Mouse (Mus musculus) CH12.LX (cell line): Measurements from ENCODE around the gene Parp1. TPM values are rescaled to one million over a fixed set of nuclear protein-coding genes. Genes with fewer than 3 reads are reported as not detected.

Experiments used
- DNase-seq: peaks from one replicate; pipeline ENCODE4 v3.0.0-alpha.2; 2013; ENCODE audit errors: extremely low read depth
- H3K27ac ChIP-seq: 2 replicates; pipeline ENCODE4 v1.5.1; 2012; ENCODE audit warnings: low read depth, mild to moderate bottlenecking, control low read depth, moderate library complexity; ENCODE audit not compliant: insufficient read depth
- H3K27me3 ChIP-seq: replicated peaks from 2 replicates; pipeline ENCODE3; 2012; ENCODE audit warnings: inconsistent platforms
- H3K36me3 ChIP-seq, 2 experiments: replicated peaks in 1 of 2; 2 replicates each; pipeline versions ENCODE3 to v1.6.1; 2012; ENCODE audit warnings: inconsistent platforms in 1 of 2, low read length in 1 of 2, mild to moderate bottlenecking in 1 of 2, mixed read lengths in 1 of 2, moderate library complexity in 1 of 2; ENCODE audit not compliant: control insufficient read depth in 1 of 2, insufficient read depth in 1 of 2
- H3K4me1 ChIP-seq, 2 experiments: 2 replicates each; pipeline ENCODE4 v1.6.1; 2012; ENCODE audit warnings: inconsistent platforms in 1 of 2, moderate library complexity in 1 of 2; ENCODE audit not compliant: insufficient read depth in 2 of 2, control insufficient read depth in 1 of 2
- H3K4me2 ChIP-seq: 2 replicates; pipeline ENCODE4 v1.6.1; 2012; ENCODE audit warnings: low read depth, mild to moderate bottlenecking, control low read depth; ENCODE audit not compliant: poor library complexity, insufficient read depth, severe bottlenecking
- H3K4me3 ChIP-seq, 3 experiments: fragments of 150-350 bp in 1 of 3; sonication (generic) in 1 of 3; replicated peaks in 1 of 3; 2 replicates each; pipeline versions ENCODE3 to v1.5.1; 2011 to 2012; ENCODE audit warnings: low read depth in 2 of 3, low read length in 2 of 3, mild to moderate bottlenecking in 2 of 3, moderate library complexity in 2 of 3, control low read depth in 1 of 3, improper control_type of control experiment in 1 of 3, inconsistent platforms in 1 of 3, mixed read lengths in 1 of 3; ENCODE audit not compliant: poor library complexity in 1 of 3
- H3K79me2 ChIP-seq: replicated peaks from 2 replicates; pipeline ENCODE4 v1.6.1; 2012; ENCODE audit warnings: mild to moderate bottlenecking, moderate library complexity; ENCODE audit not compliant: control insufficient read depth, poor library complexity, insufficient read depth, severe bottlenecking; ENCODE audit errors: extremely low read depth
- H3K9ac ChIP-seq: 2 replicates; pipeline ENCODE4 v1.6.1; 2012; ENCODE audit warnings: low read depth, mild to moderate bottlenecking, control low read depth, moderate library complexity; ENCODE audit not compliant: insufficient read depth
- H3K9me3 ChIP-seq: replicated peaks from 2 replicates; pipeline ENCODE3; 2012; ENCODE audit warnings: low read length, inconsistent platforms, mixed read lengths
- CTCF ChIP-seq, 2 experiments: IDR thresholded peaks in 1 of 2; conservative IDR thresholded peaks in 1 of 2; 2 replicates each; pipeline ENCODE4 v1.5.1; 2011 to 2012; ENCODE audit warnings: low read depth in 2 of 2, low read length in 2 of 2, improper control_type of control experiment in 1 of 2, inconsistent platforms in 1 of 2, mild to moderate bottlenecking in 1 of 2, moderate library complexity in 1 of 2
- E2F4 ChIP-seq: IDR thresholded peaks from 2 replicates; pipeline ENCODE4 v1.6.1; 2011; ENCODE audit warnings: low read depth, low read length, improper control_type of control experiment; ENCODE audit not compliant: insufficient replicate concordance
- ELF1 ChIP-seq: IDR thresholded peaks from 2 replicates; pipeline ENCODE4 v1.6.1; 2014; ENCODE audit warnings: low read depth, mild to moderate bottlenecking, inconsistent platforms, low read length, improper control_type of control experiment
- HCFC1 ChIP-seq: IDR thresholded peaks from 2 replicates; pipeline ENCODE4 v1.6.1; 2012; ENCODE audit warnings: low read depth, mild to moderate bottlenecking, inconsistent platforms, low read length, improper control_type of control experiment
- IRF4 ChIP-seq: IDR thresholded peaks from 2 replicates; pipeline ENCODE4 v1.6.1; 2014; ENCODE audit warnings: low read depth, mild to moderate bottlenecking, inconsistent platforms, low read length, improper control_type of control experiment
- JUN ChIP-seq: IDR thresholded peaks from 2 replicates; pipeline ENCODE4 v1.6.1; 2011; ENCODE audit warnings: low read depth, mild to moderate bottlenecking, low read length, improper control_type of control experiment, moderate library complexity; ENCODE audit not compliant: insufficient read depth
- MAFK ChIP-seq: IDR thresholded peaks from 2 replicates; pipeline ENCODE4 v1.6.1; 2011; ENCODE audit warnings: low read length, improper control_type of control experiment; ENCODE audit not compliant: insufficient replicate concordance
- MXI1 ChIP-seq: IDR thresholded peaks from 2 replicates; pipeline ENCODE4 v1.6.1; 2011; ENCODE audit warnings: mild to moderate bottlenecking, low read depth, low read length, improper control_type of control experiment
- NELFE ChIP-seq: IDR thresholded peaks from 2 replicates; pipeline ENCODE4 v1.6.1; 2011; ENCODE audit warnings: low read depth, low read length, improper control_type of control experiment
- NRF1 ChIP-seq: IDR thresholded peaks from 2 replicates; pipeline ENCODE4 v1.6.1; 2014; ENCODE audit warnings: low read depth, mild to moderate bottlenecking, inconsistent platforms, low read length, improper control_type of control experiment, moderate library complexity
- PAX5 ChIP-seq: IDR thresholded peaks from 2 replicates; pipeline ENCODE4 v1.6.1; 2012; ENCODE audit warnings: low read length, inconsistent platforms, mixed read lengths
- POLR2AphosphoS2 ChIP-seq: IDR thresholded peaks from 2 replicates; pipeline ENCODE4 v1.6.1; 2011; ENCODE audit warnings: low read depth, low read length, improper control_type of control experiment
- RCOR1 ChIP-seq: conservative IDR thresholded peaks from 2 replicates; pipeline ENCODE4 v1.6.1; 2012; ENCODE audit warnings: low read depth, mild to moderate bottlenecking, inconsistent platforms, low read length, improper control_type of control experiment
- SMC3 ChIP-seq: IDR thresholded peaks from 2 replicates; pipeline ENCODE4 v1.6.1; 2011; ENCODE audit warnings: low read depth, low read length, improper control_type of control experiment
- TBP ChIP-seq: conservative IDR thresholded peaks from 2 replicates; pipeline ENCODE4 v1.6.1; 2011; ENCODE audit warnings: low read depth, low read length, improper control_type of control experiment
- USF1 ChIP-seq: IDR thresholded peaks from 2 replicates; pipeline ENCODE4 v1.6.1; 2014; ENCODE audit warnings: low read depth, mild to moderate bottlenecking, inconsistent platforms, low read length, improper control_type of control experiment
- ZC3H11A ChIP-seq: IDR thresholded peaks from 2 replicates; pipeline ENCODE4 v1.6.1; 2012; ENCODE audit warnings: low read depth, mild to moderate bottlenecking, inconsistent platforms, low read length, improper control_type of control experiment
- ZMIZ1 ChIP-seq: IDR thresholded peaks from 2 replicates; pipeline ENCODE4 v1.6.1; 2012; ENCODE audit warnings: low read depth, mild to moderate bottlenecking, inconsistent platforms, low read length, improper control_type of control experiment
- ZNF384 ChIP-seq: IDR thresholded peaks from 2 replicates; pipeline ENCODE4 v1.6.1; 2012; ENCODE audit warnings: low read depth, low read length, improper control_type of control experiment, inconsistent platforms
- dilution Hi-C: fragments of 300-500 bp; cut with MboI; formaldehyde crosslinking; loops from 2 replicates; pipeline ENCODE4 v1.14.3; 2020; ENCODE audit warnings: low sequenced_read_pairs; ENCODE audit not compliant: extremely low pct_unique_long_range_greater_than_20kb, extremely low pct_ligation_motif_present
- in situ Hi-C: fragments of 300-500 bp; cut with MboI; formaldehyde crosslinking; loops from 3 replicates; pipeline ENCODE4 v1.14.3; 2019; ENCODE audit warnings: low sequenced_read_pairs, low pct_ligation_motif_present, low pct_unique_long_range_greater_than_20kb, mixed read lengths
- polyA plus RNA-seq: library from polyadenylated mRNA; unstranded; fragments of >175 nt; gene quantifications from 2 replicates; pipeline ENCODE4 v1.2.1, GENCODE M21; 2012; ENCODE audit warnings: low read depth; ENCODE audit not compliant: insufficient read length
- total RNA-seq, 2 experiments: library from RNA; depleted of rRNA; stranded (reverse); fragments of 300-350 nt in 1 of 2; fragments of >200 nt in 1 of 2; gene quantifications; 2 replicates each; pipeline ENCODE4 v1.2.3; 2012 to 2014

The Parp1 gene
- total and polyA plus RNA-seq, 3 experiments: 310 to 313 (median 310) TPM

DNA sequence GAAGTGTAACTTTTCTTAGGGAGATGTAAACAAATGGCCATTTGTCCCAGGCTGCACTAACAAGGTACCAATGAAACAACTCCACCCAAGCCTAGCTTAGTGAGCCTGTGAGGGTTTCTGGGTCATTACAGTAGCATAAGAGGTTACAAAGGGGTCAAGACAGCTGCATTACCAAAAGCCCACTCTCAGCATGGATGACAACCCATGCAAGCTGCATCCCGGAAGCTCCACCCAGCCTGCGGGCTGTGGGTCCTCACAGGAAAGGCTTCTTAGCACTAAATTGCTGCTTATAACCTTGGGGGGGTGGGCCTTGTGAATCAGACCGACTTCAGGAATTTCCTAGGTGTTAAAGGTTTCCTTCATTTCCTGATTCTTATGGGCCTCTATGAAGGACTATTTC is 37.4 kb downstream of the Parp1 start:
- Histone ChIP-seq H3K9ac (no peak overlapping the region), H3K9me3 (no peaks in the 10 kb centered on the region), H3K36me3 (peaks cover 13 to 65% of the 10 kb centered on the region in 2 experiments), H3K4me1 (peaks cover 36 to 62% of the 10 kb centered on the region in 2 experiments), H3K79me2 (no peaks in the 10 kb centered on the region), H3K27ac (no peak overlapping the region), H3K4me3 (no peak overlapping the region), H3K4me2 (no peak overlapping the region), H3K27me3 (no peaks in the 10 kb centered on the region)
- dilution Hi-C loops (no loop called here), in situ Hi-C loops (no loop called here)
- TF ChIP-seq ZNF384 (no peak), RCOR1 (no peak), POLR2AphosphoS2 (no peak), NELFE (no peak), MXI1 (no peak), ZMIZ1 (no peak), TBP (no peak), SMC3 (no peak), JUN (no peak), IRF4 (no peak), ZC3H11A (no peak), PAX5 (no peak), CTCF (conservative IDR thresholded peaks at IDR 0.05 in 1 of 2, IDR thresholded peaks at IDR 0.05 in 1 of 2; ENCODE audit: low read depth in 2 of 2, low read length in 2 of 2) (no peak), MAFK (no peak), USF1 (no peak), HCFC1 (no peak), ELF1 (no peak), E2F4 (no peak)
- DNase-seq: no peak

DNA sequence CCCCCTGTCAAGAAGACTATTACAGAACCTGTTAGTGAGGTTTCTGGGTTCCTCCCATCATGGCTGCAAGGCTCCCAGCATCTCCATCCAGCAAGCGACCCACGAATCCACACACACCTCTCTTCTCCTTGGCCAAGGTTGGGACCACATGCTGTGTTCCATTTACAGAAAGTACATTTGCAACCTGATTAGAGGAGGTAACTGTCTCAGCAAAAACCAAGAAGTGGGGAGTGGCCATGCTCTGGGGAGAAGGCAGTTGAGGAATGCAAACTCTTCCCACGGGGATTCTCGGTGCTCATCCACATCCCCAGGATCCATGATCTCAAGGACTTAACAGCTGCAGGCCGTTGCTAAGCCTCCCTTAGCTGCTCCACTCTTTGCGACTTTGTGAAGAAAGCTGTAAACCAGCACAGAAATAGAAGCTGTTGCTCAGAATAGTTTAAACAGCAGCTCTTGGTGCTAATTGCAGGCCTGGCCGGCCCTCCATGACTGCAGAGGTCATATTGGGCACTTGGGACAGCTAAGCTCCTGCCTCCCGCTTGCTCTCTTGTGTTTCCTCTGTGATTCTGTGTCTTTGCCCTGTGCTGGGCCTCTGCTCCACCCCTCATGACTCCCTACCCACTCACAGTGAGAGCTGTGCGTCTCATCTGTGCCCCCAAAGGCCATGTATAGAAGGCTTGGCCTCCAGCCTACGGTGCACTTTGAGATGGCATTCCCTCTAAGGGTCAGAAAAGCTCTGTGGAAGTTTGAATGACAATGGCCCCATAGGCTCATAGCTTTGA is 38.3 kb downstream of the Parp1 start:
- H3K4me2 ChIP-seq: no peak overlapping the region
- H3K4me1 ChIP-seq: peaks cover 31 to 53% of the 10 kb centered on the region in 2 experiments
- H3K9me3 ChIP-seq: peaks cover 6% of the 10 kb centered on the region
- in situ Hi-C loops (no loop called here), dilution Hi-C loops (no loop called here)
- H3K9ac ChIP-seq: no peak overlapping the region
- DNase-seq: no peak
- H3K79me2 ChIP-seq: no peaks in the 10 kb centered on the region
- no peak overlapping the region for H3K27ac ChIP-seq
- TF ChIP-seq NRF1 (no peak), POLR2AphosphoS2 (0 out of 2 replicates have a peak, but pooled peaks have one; percentile 29)
- H3K4me3 ChIP-seq: no peak overlapping the region
- peaks cover 11 to 57% of the 10 kb centered on the region in 2 experiments for H3K36me3 ChIP-seq
- H3K27me3 ChIP-seq: no peaks in the 10 kb centered on the region
